Mouse (Mus musculus) kidney, adult 2 months (tissue): Measurements from ENCODE around the gene Dus4l. TPM values are rescaled to one million over a fixed set of nuclear protein-coding genes. Genes with fewer than 3 reads are reported as not detected.
A peak's percentile ranks its signal among the peaks of the same experiment; 100 is the strongest.

Experiments used
- DNase-seq: peaks from one replicate; pipeline ENCODE4 v3.0.0; 2021
- H3K27ac ChIP-seq: fragments of 200-500 bp; 2 replicates; pipeline ENCODE4 v1.5.1; 2012; ENCODE audit warnings: low read depth, low read length, control low read depth, inconsistent platforms; ENCODE audit not compliant: insufficient read depth
- H3K27me3 ChIP-seq: fragments of 200-500 bp; replicated peaks from 2 replicates; pipeline ENCODE4 v1.6.1; 2012; ENCODE audit warnings: mild to moderate bottlenecking, moderate library complexity, low read length, inconsistent platforms; ENCODE audit not compliant: control insufficient read depth, insufficient read depth
- H3K36me3 ChIP-seq: fragments of 200-500 bp; 2 replicates; pipeline ENCODE4 v1.6.1; 2012; ENCODE audit warnings: mild to moderate bottlenecking, moderate library complexity, low read length, inconsistent platforms; ENCODE audit not compliant: control insufficient read depth, insufficient read depth
- H3K4me1 ChIP-seq: fragments of 200-500 bp; 2 replicates; pipeline ENCODE4 v1.6.1; 2011; ENCODE audit warnings: low read length; ENCODE audit not compliant: control insufficient read depth, insufficient read depth
- H3K4me3 ChIP-seq: fragments of 200-500 bp; 2 replicates; pipeline ENCODE4 v1.5.1; 2011; ENCODE audit warnings: mild to moderate bottlenecking, low read depth, low read length, control low read depth; ENCODE audit not compliant: insufficient read depth
- CTCF ChIP-seq: fragments of 200-500 bp; conservative IDR thresholded peaks from 2 replicates; pipeline ENCODE4 v1.5.1; 2011; ENCODE audit warnings: low read depth, mild to moderate bottlenecking, control low read depth, low read length, moderate library complexity, mixed read lengths; ENCODE audit not compliant: insufficient read depth, insufficient read length
- POLR2A ChIP-seq: fragments of 200-500 bp; IDR thresholded peaks from one replicate; pipeline ENCODE4 v1.6.1; 2011; ENCODE audit warnings: low read depth, low read length, control low read depth
- WGBS: fragments of 180-500 bp; shearing (Covaris S2); methylation state at CpG from one replicate; pipeline ENCODE4 v1.1.7; 2018; 5-methylcytosine and 5-hydroxymethylcytosine counted together
- polyA plus RNA-seq: library from polyadenylated mRNA; depleted of rRNA; stranded (reverse); fragments of >200 nt; gene quantifications from 2 replicates; pipeline ENCODE4 v1.2.3, GENCODE M21; 2012; rRNA removed

Dus4l gene
- polyA plus RNA-seq: 3.3 and 3.4 TPM in 2 replicates

DNA sequence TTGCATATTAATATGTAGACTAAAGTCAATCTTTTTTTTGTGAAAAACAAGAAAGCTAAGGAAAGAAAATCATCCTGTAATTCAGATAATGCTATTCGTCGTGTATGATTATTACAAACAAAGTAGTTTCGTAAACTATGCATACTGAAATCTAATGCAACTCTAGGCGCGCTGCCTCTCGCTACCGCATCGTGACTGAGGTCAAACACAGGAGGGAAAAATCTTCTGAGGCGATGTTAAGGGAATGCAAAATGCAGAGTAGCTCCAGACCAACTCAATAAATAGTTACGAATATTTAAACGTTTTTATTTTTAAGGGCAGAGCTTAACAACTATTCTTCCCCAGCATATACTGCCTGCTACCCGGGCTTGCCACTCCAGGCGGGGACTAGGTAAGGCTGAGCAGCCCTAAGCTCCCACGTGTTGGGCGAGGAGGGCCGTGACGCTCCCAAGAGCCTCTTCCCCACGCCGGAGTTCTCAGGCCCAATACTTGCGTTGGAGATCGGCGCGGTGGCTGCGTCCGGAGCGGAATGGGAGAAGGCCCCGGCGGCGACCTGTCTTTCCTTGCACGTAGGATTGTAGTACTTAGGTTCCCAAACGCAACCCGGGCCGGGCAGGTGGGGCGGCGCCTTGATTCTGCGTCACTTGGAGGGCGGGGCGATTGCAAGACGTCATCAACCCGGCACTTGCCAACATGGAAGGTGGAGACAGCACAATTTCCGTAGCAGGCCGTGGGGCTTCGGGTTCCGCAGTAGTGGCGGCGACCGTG lies at the start of gene Dus4l, which contains the start of gene Cog5:
Dus4l (minus strand) TSS at position 630 of the 768 bp plus-strand sequence.
Cog5 (plus strand) TSS at position 673 of the 768 bp plus-strand sequence.
- Histone ChIP-seq H3K27me3 (no peaks in the 10 kb centered on the region), H3K4me3 (peak within 1 kb of the TSS; percentile 97), H3K4me1 (no peaks in the 10 kb centered on the region; the same call in 1 of the 2 replicates), H3K27ac (peak within 1 kb of the TSS; percentile 83), H3K36me3 (no peaks in the 10 kb centered on the region)
- peak; percentile 98 for DNase-seq
- under 1% methylated on average over 47 of the region's 47 CpGs for WGBS
- TF ChIP-seq POLR2A: peak; percentile 48
- TF ChIP-seq CTCF: no peak

DNA sequence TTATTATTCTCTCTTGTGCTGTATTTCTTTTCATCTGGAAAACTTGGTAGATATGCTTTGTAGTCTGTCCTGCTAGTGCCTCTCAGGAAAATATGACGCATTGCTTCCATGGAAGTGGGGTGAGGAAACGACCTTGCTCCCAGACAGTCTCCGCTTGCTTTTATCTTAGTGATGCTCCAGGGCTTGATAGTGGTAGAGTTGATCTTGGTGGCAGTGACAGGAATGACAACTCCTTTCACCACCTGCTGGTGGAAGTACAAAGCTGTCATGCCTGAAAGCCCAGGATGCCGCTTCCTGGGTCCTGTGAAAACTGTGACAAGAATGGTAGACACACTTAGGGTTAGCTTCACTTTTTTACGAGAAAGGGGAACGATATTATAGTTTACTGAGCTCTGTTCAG lies 49.3 kb upstream of the Dus4l start:
- 0 out of 2 replicates have a peak, but pooled peaks have one; percentile 1 for TF ChIP-seq CTCF
- no peak for TF ChIP-seq POLR2A
- no peak for DNase-seq
- Histone ChIP-seq H3K27ac (no peak overlapping the region), H3K4me1 (no peaks in the 10 kb centered on the region), H3K4me3 (no peak overlapping the region), H3K27me3 (no peaks in the 10 kb centered on the region), H3K36me3 (no peaks in the 10 kb centered on the region)
- WGBS: 85% methylated on average over 6 of the region's 6 CpGs

GRCm38 (mm10) chr12:31701411-31701810 lies 46.8 kb upstream of the Dus4l start:
- Histone ChIP-seq H3K36me3 (no peaks in the 10 kb centered on the region), H3K4me1 (no peaks in the 10 kb centered on the region), H3K27ac (no peak overlapping the region), H3K27me3 (no peaks in the 10 kb centered on the region), H3K4me3 (no peak overlapping the region)
- no peak for TF ChIP-seq CTCF
- TF ChIP-seq POLR2A: no peak
- no peak for DNase-seq
- 80% methylated on average over 5 of the region's 5 CpGs for WGBS

GRCm38 (mm10) chr12:31700623-31701347 lies 46.2 kb upstream of the Dus4l start:
- no peaks in the 10 kb centered on the region for H3K27me3 ChIP-seq
- H3K4me1 ChIP-seq: no peaks in the 10 kb centered on the region
- TF ChIP-seq CTCF (no peak), POLR2A (no peak)
- no peaks in the 10 kb centered on the region for H3K36me3 ChIP-seq
- no peak overlapping the region for H3K4me3 ChIP-seq
- no peak for DNase-seq
- WGBS: 76% methylated on average over 5 of the region's 5 CpGs
- no peak overlapping the region for H3K27ac ChIP-seq

- 87% methylated on average over 1 of the region's 1 CpGs for WGBS
- Histone ChIP-seq H3K36me3 (no peaks in the 10 kb centered on the region), H3K27me3 (no peaks in the 10 kb centered on the region), H3K4me1 (no peaks in the 10 kb centered on the region), H3K4me3 (no peak overlapping the region), H3K27ac (no peak overlapping the region)
- no peak for DNase-seq
- TF ChIP-seq POLR2A (no peak), CTCF (no peak)
Measured at GRCm38 (mm10) chr12:31693278-31693677, 38.7 kb upstream of the Dus4l start.

DNA sequence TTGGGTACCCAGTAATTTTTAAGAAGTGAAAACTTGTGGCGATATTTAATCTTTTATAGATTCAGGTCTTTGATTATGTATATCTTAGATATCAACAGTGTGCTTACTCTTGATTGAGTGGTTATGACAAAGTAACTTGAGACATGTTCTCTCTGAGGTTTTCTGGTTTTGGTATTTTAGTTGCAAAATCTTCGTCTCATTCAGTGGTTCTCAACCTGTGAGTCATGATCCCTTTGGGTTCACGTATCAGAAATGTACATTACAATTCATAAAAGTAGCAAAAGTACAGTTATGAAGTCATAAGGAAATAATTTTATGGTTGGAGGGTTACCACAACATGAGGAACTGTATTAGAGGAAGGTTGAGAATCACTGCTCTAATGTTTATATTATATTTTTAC lies 32.1 kb upstream of the Dus4l start:
- Histone ChIP-seq H3K4me1 (no peaks in the 10 kb centered on the region), H3K4me3 (no peak overlapping the region), H3K27ac (no peak overlapping the region), H3K36me3 (no peaks in the 10 kb centered on the region), H3K27me3 (no peaks in the 10 kb centered on the region)
- TF ChIP-seq POLR2A (no peak), CTCF (no peak)
- no peak for DNase-seq
- 94% methylated on average over 3 of the region's 3 CpGs for WGBS

DNA sequence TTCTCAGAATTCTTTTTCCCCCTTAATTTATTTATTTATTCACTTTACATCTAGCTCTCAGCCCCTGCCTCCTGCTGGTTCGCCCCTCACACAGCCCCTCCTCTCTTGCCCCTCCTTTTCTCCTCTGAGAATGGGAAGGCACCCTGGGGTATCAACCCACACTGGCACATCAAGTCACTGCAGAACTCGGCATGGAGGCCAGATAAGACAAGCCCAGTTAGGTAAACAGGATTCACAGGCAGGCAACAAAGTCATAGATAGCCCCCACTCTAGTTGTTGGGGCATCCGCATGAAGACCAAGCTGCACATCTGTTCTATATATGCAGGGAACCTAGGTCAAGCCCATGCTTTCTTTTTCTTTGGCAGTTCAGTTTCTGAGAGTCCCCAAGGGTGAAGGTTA lies 12.6 kb upstream of the Dus4l start:
- WGBS: 82% methylated on average over 3 of the region's 3 CpGs
- H3K27me3 ChIP-seq: no peaks in the 10 kb centered on the region
- no peak overlapping the region for H3K27ac ChIP-seq
- no peak for DNase-seq
- TF ChIP-seq POLR2A (no peak), CTCF (no peak)
- no peaks in the 10 kb centered on the region for H3K4me1 ChIP-seq
- no peaks in the 10 kb centered on the region for H3K36me3 ChIP-seq
- H3K4me3 ChIP-seq: no peak overlapping the region
